Comparison of ENCODE assay signal across 9 mouse cellular contexts in genomic region chr13:47666956-47667701, GRCm38 (mm10).
A peak's percentile ranks its signal among the peaks of the same experiment; 100 is the strongest.
DNase-seq lines count a peak whose midpoint lies in the region; ATAC-seq lines count a peak whose summit lies in the region.
"Had no signal": no experiment of that assay in that cellular context is flagged by ENCODE, and none has a peak within 500 bp of the region (broad histone marks: within the 10 kb centered on the region; RNA-seq: fewer than 3 reads in every experiment).

No protein-coding gene starts in this region.

- peak overlapping the region; percentile 48 for H3K4me2 ChIP-seq in heart, embryonic 11.5 days
- H3K4me2 ChIP-seq in kidney, embryonic 15.5 days = peak overlapping the region; percentile 30; the same call in 1 of the 2 replicates
- peak overlapping the region; percentile 41 for H3K4me2 ChIP-seq in limb, embryonic 13.5 days (replicated peaks)
- H3K4me2 ChIP-seq in neural tube, embryonic 12.5 days (replicated peaks) = peak overlapping the region; percentile 16

- no peak overlapping the region for H3K4me3 ChIP-seq in heart, embryonic 11.5 days (ENCODE audit: low read depth, low read length)
- H3K4me3 ChIP-seq in kidney, embryonic 15.5 days (replicated peaks) = no peak overlapping the region
- H3K4me3 ChIP-seq in limb, embryonic 13.5 days = no peak overlapping the region
- H3K4me3 ChIP-seq in neural tube, embryonic 12.5 days = no peak overlapping the region

- no peaks in the 10 kb centered on the region for H3K27me3 ChIP-seq in heart, embryonic 11.5 days (ENCODE audit: control insufficient read depth, insufficient read depth, low read length)
- H3K27me3 ChIP-seq in kidney, embryonic 15.5 days = 0 out of 2 replicates have a peak, but pooled peaks cover 3% of the 10 kb centered on the region
- H3K27me3 ChIP-seq in limb, embryonic 13.5 days = 0 out of 2 replicates have a peak, but pooled peaks cover 4% of the 10 kb centered on the region
- no peaks in the 10 kb centered on the region for H3K27me3 ChIP-seq in neural tube, embryonic 12.5 days (replicated peaks)
- H3K27me3 ChIP-seq: CH12.LX had no signal

- no peaks in the 10 kb centered on the region for H3K9me3 ChIP-seq in heart, embryonic 11.5 days (replicated peaks; ENCODE audit: control insufficient read depth, low read length)
- H3K9me3 ChIP-seq in kidney, embryonic 15.5 days (replicated peaks) = no peaks in the 10 kb centered on the region
- H3K9me3 ChIP-seq in limb, embryonic 13.5 days = no peaks in the 10 kb centered on the region
- H3K9me3 ChIP-seq in neural tube, embryonic 12.5 days = no peaks in the 10 kb centered on the region

- H3K27ac ChIP-seq in heart, embryonic 11.5 days (ENCODE audit: low read depth, low read length) = no peak overlapping the region
- no peak overlapping the region for H3K27ac ChIP-seq in kidney, embryonic 15.5 days
- 0 out of 2 replicates have a peak overlapping the region, but pooled peaks have one; percentile 45 for H3K27ac ChIP-seq in limb, embryonic 13.5 days
- no peak overlapping the region for H3K27ac ChIP-seq in neural tube, embryonic 12.5 days

- WGBS in heart, embryonic 11.5 days (ENCODE audit: insufficient replicate concordance) = 25% methylated on average over 13 of the region's 13 CpGs
- 25% methylated on average over 13 of the region's 13 CpGs for WGBS in kidney, embryonic 15.5 days
- WGBS in limb, embryonic 13.5 days = 25% methylated on average over 13 of the region's 13 CpGs
- WGBS in neural tube, embryonic 12.5 days = 29% methylated on average over 13 of the region's 13 CpGs

- peak; percentile 84 for DNase-seq in 3T3-L1 (ENCODE audit: low read depth, low spot score)
- peak; percentile 66 for DNase-seq in brain, embryonic 18.5 days (ENCODE audit: low read depth, low spot score)
- DNase-seq in fibroblast of lung, adult 2 months (ENCODE audit: low read depth) = peak; percentile 48
- DNase-seq in testis, postnatal 14 days (ENCODE audit: low spot score) = peak; percentile 84

- peaks cover 8% of the 10 kb centered on the region for H3K4me1 ChIP-seq in heart, embryonic 11.5 days (ENCODE audit: control insufficient read depth, insufficient read depth, low read length)
- peaks cover 4% of the 10 kb centered on the region; the same call in 1 of the 2 replicates for H3K4me1 ChIP-seq in kidney, embryonic 15.5 days
- peaks cover 18% of the 10 kb centered on the region for H3K4me1 ChIP-seq in limb, embryonic 13.5 days
- no peaks in the 10 kb centered on the region; the same call in 1 of the 2 replicates for H3K4me1 ChIP-seq in neural tube, embryonic 12.5 days

- no peak overlapping the region for H3K9ac ChIP-seq in heart, embryonic 11.5 days (ENCODE audit: low read depth, low read length)
- H3K9ac ChIP-seq in kidney, embryonic 15.5 days = no peak overlapping the region
- no peak overlapping the region for H3K9ac ChIP-seq in limb, embryonic 13.5 days
- no peak overlapping the region for H3K9ac ChIP-seq in neural tube, embryonic 12.5 days

- no peaks in the 10 kb centered on the region for H3K36me3 ChIP-seq in heart, embryonic 11.5 days (ENCODE audit: control insufficient read depth, insufficient read depth, low read length)
- no peaks in the 10 kb centered on the region for H3K36me3 ChIP-seq in kidney, embryonic 15.5 days
- no peaks in the 10 kb centered on the region for H3K36me3 ChIP-seq in limb, embryonic 13.5 days
- H3K36me3 ChIP-seq in neural tube, embryonic 12.5 days = no peaks in the 10 kb centered on the region

- ATAC-seq in heart, embryonic 11.5 days (replicated peaks; ENCODE audit: insufficient number of reproducible peaks, low FRiP score, low TSS enrichment) = no peak
- ATAC-seq in kidney, embryonic 15.5 days (replicated peaks; ENCODE audit: low FRiP score) = 0 out of 2 replicates have a peak, but pooled peaks have one; percentile 22
- peak; percentile 51; the same call in 1 of the 2 replicates for ATAC-seq in limb, embryonic 13.5 days (ENCODE audit: low FRiP score, low read depth)
- ATAC-seq in neural tube, embryonic 12.5 days (ENCODE audit: low FRiP score, low read depth) = peak; percentile 77
